Mouse (Mus musculus): ENCODE measurements around the gene Acap2.

- TF ChIP-seq CTCF (IDR thresholded peaks at IDR 0.05; ENCODE audit: low read depth, low read length) = no peak
- no peak for TF ChIP-seq POLR2A (IDR thresholded peaks at IDR 0.05; ENCODE audit: borderline replicate concordance, low read depth, low read length)
Observed at GRCm38 (mm10) chr16:31199926-31200789, 887 bp downstream of the Acap2 start.

All from bone marrow macrophage, adult 2 months (primary cell).